Mouse (Mus musculus) central nervous system, embryonic 18 days (tissue): ENCODE data around the gene Ccp110. TPM values are rescaled to one million over a fixed set of nuclear protein-coding genes. Genes with fewer than 3 reads are reported as not detected.

ENCODE experiments used
- polyA plus RNA-seq: library from polyadenylated mRNA; depleted of rRNA; stranded (reverse); fragments of >200 nt; gene quantifications from 2 replicates; pipeline ENCODE4 v1.2.3, GENCODE M21; 2012; rRNA removed

The Ccp110 gene
- polyA plus RNA-seq = 41.6 and 46.0 TPM in 2 replicates

DNA sequence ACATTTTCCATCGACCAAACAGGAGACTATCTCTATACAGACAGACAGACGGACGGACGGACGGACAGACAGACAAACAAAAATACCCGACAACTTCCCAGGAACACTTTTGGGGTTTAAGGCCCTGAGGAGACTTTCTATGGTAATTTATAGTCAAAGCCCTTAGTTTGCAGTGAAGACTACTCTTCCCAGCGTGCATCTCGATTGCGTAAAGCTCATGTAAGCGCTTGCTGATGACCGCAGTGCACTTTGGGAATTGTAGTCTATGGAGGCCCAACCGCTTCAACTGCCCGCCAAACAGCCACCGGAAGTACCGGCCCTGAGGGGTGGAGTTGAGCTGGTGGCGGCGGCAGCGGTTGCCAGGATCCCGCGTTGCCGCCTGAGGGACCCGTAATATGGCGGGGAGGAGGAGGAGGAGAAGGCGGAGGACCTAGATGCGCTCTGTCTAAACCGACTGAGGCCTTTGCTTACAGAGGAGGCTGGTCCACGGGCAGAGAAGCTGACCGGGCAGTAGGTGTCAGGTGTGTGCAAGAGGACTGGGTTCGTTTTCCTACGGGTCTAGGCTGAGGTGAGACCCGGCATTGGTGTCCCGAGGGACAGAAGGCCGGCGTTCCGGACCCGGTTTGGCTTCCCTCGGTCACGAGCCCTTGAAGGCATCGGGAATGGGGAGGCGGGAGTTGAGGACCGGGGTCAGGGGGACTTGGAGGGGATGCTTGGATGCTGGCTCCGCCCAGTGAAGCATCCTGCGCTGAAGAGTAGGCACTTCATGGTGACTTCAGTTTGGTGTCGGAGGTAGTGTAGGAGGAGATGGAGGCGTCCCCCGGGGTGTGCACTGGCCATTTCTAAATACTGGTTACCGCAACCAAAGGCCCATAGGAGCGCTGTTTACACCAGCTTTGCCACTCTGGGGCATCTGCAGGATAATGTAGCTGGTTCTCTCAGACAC is at the start of gene Ccp110:
Gene Ccp110, plus strand, starts transcription at position 325 of the 946 bp plus-strand sequence.

GRCm38 (mm10) chr7:118705101-118705961 is 7.0 kb upstream of the Ccp110 start, which contains the start of gene Gde1:
TSS of gene Gde1 (minus strand) at chr7:118705778.

DNA sequence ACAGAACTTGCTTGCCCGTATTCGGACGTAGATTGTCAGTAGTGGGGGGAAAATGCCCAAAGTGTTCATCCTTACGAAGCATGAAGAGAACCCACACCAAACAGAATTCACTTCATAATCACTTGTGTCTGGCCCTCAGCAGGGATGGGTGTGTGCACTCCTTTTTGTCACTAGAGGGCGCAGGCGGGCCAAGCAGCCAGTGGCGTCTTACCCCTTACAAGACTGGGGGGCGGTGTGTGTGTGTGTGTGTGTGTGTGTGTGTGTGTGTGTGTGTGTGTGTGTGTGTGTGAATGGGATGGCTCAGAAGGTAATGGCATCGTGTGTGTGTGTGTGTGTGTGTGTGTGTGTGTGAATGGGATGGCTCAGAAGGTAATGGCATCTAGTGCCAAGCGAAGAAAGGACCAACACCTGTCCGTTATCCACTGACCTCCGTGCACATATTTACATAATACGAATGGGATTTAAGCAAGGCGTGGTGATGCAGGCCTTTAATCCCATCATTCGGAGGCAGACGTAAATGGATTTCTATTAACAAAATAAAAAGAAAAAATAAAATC is 27.7 kb downstream of the Ccp110 start, which contains the start of gene Vps35l:
Gene Vps35l, plus strand, starts transcription at position 252 of the 557 bp plus-strand sequence.

Other genes starting within 250 kb of the Ccp110 start
- 1.7 and 2.2 TPM in 2 replicates for gene Itpripl2, start 220.6 kb upstream of the Ccp110 start, polyA plus RNA-seq
- gene Coq7, start 179.2 kb upstream of the Ccp110 start, polyA plus RNA-seq = 57.8 and 70.2 TPM in 2 replicates
- 9.0 and 9.1 TPM in 2 replicates for gene Tmc7, start 127.8 kb upstream of the Ccp110 start, polyA plus RNA-seq
- 0.19 and 0.24 TPM in 2 replicates for gene Tmc5, start 115.3 kb upstream of the Ccp110 start, polyA plus RNA-seq
- gene Gde1, start 6.8 kb upstream of the Ccp110 start, polyA plus RNA-seq = 206 and 223 TPM in 2 replicates
- gene Vps35l, start 27.7 kb downstream of the Ccp110 start, polyA plus RNA-seq = 77.2 and 82.6 TPM in 2 replicates
- gene Iqck, start 143.2 kb downstream of the Ccp110 start, polyA plus RNA-seq = 5.6 and 6.9 TPM in 2 replicates
- 24.7 and 26.1 TPM in 2 replicates for gene Knop1, start 143.7 kb downstream of the Ccp110 start, polyA plus RNA-seq